Mouse (Mus musculus): ENCODE measurements at regions not wholly inside any gene's neighbourhood (a gene's known extent, or its start where the extent isn't known, plus 50 kb on each side); places are given as distances from the start of the nearest gene placed in this dataset.

- no peaks in the 10 kb centered on the region for H3K9me3 ChIP-seq (ENCODE audit: control insufficient read depth, insufficient read depth, low read depth, low read length)
- DNase-seq (ENCODE audit: low read depth, low spot score) = no peak
- in situ Hi-C loops (cut with MboI; ENCODE audit: low sequenced_read_pairs in 2 of 2, unreplicated experiment in 2 of 2) = no loop called here
- no peaks in the 10 kb centered on the region for H3K4me1 ChIP-seq (ENCODE audit: control insufficient read depth in 2 of 2, insufficient read depth in 2 of 2, low read length in 2 of 2, poor library complexity in 1 of 2)
- H3K27ac ChIP-seq (ENCODE audit: insufficient read depth, low read depth, low read length, poor library complexity, severe bottlenecking) = no peak overlapping the region
- TF ChIP-seq ZNF384 (IDR thresholded peaks at IDR 0.05; ENCODE audit: low read depth, low read length) (no peak), MAFK (IDR thresholded peaks at IDR 0.05; ENCODE audit: insufficient read depth, low read depth, low read length) (no peak), ZC3H11A (IDR thresholded peaks at IDR 0.05; ENCODE audit: borderline replicate concordance, low read depth, low read length) (no peak), HCFC1 (IDR thresholded peaks at IDR 0.05; ENCODE audit: borderline replicate concordance, insufficient read depth, low read length) (no peak), CHD2 (IDR thresholded peaks at IDR 0.05; ENCODE audit: low read depth, low read length) (no peak)
- no peaks in the 10 kb centered on the region for H3K36me3 ChIP-seq (ENCODE audit: control insufficient read depth, insufficient read depth, low read length, poor library complexity, severe bottlenecking)
- no peak overlapping the region for H3K4me3 ChIP-seq (ENCODE audit: insufficient read depth in 1 of 2, low read depth in 1 of 2, low read length in 2 of 2, poor library complexity in 1 of 2, severe bottlenecking in 1 of 2)
- H3K9ac ChIP-seq (ENCODE audit: insufficient read depth, low read depth, low read length, poor library complexity, severe bottlenecking) = no peak overlapping the region
These were observed 87.2 kb upstream of the Slc7a11 start for GRCm38 (mm10) chr3:50530654-50531053.

GRCm38 (mm10) chr3:50524006-50524405 is 80.6 kb upstream of the Slc7a11 start:
- H3K27ac ChIP-seq (ENCODE audit: insufficient read depth, low read depth, low read length, poor library complexity, severe bottlenecking) = no peak overlapping the region
- no peaks in the 10 kb centered on the region for H3K36me3 ChIP-seq (ENCODE audit: control insufficient read depth, insufficient read depth, low read length, poor library complexity, severe bottlenecking)
- H3K4me3 ChIP-seq (ENCODE audit: insufficient read depth in 1 of 2, low read depth in 1 of 2, low read length in 2 of 2, poor library complexity in 1 of 2, severe bottlenecking in 1 of 2) = no peak overlapping the region
- TF ChIP-seq ZNF384 (IDR thresholded peaks at IDR 0.05; ENCODE audit: low read depth, low read length) = no peak
- TF ChIP-seq ZC3H11A (IDR thresholded peaks at IDR 0.05; ENCODE audit: borderline replicate concordance, low read depth, low read length) = no peak
- TF ChIP-seq MAFK (IDR thresholded peaks at IDR 0.05; ENCODE audit: insufficient read depth, low read depth, low read length) = no peak
- no peak for TF ChIP-seq CHD2 (IDR thresholded peaks at IDR 0.05; ENCODE audit: low read depth, low read length)
- no peak for TF ChIP-seq HCFC1 (IDR thresholded peaks at IDR 0.05; ENCODE audit: borderline replicate concordance, insufficient read depth, low read length)
- no peaks in the 10 kb centered on the region for H3K9me3 ChIP-seq (ENCODE audit: control insufficient read depth, insufficient read depth, low read depth, low read length)
- in situ Hi-C loops (cut with MboI; ENCODE audit: low sequenced_read_pairs in 2 of 2, unreplicated experiment in 2 of 2) = no loop called here
- H3K4me1 ChIP-seq (ENCODE audit: control insufficient read depth in 2 of 2, insufficient read depth in 2 of 2, low read length in 2 of 2, poor library complexity in 1 of 2) = no peaks in the 10 kb centered on the region
- no peak for DNase-seq (ENCODE audit: low read depth, low spot score)
- no peak overlapping the region for H3K9ac ChIP-seq (ENCODE audit: insufficient read depth, low read depth, low read length, poor library complexity, severe bottlenecking)

GRCm38 (mm10) chr3:50507211-50507610 is 63.8 kb upstream of the Slc7a11 start:
- H3K4me3 ChIP-seq (ENCODE audit: insufficient read depth in 1 of 2, low read depth in 1 of 2, low read length in 2 of 2, poor library complexity in 1 of 2, severe bottlenecking in 1 of 2) = no peak overlapping the region
- H3K4me1 ChIP-seq (ENCODE audit: control insufficient read depth in 2 of 2, insufficient read depth in 2 of 2, low read length in 2 of 2, poor library complexity in 1 of 2) = no peaks in the 10 kb centered on the region
- no peaks in the 10 kb centered on the region for H3K9me3 ChIP-seq (ENCODE audit: control insufficient read depth, insufficient read depth, low read depth, low read length)
- no peak for TF ChIP-seq ZC3H11A (IDR thresholded peaks at IDR 0.05; ENCODE audit: borderline replicate concordance, low read depth, low read length)
- TF ChIP-seq ZNF384 (IDR thresholded peaks at IDR 0.05; ENCODE audit: low read depth, low read length) = no peak
- no peak for TF ChIP-seq CHD2 (IDR thresholded peaks at IDR 0.05; ENCODE audit: low read depth, low read length)
- TF ChIP-seq HCFC1 (IDR thresholded peaks at IDR 0.05; ENCODE audit: borderline replicate concordance, insufficient read depth, low read length) = no peak
- TF ChIP-seq MAFK (IDR thresholded peaks at IDR 0.05; ENCODE audit: insufficient read depth, low read depth, low read length) = no peak
- no peak overlapping the region for H3K9ac ChIP-seq (ENCODE audit: insufficient read depth, low read depth, low read length, poor library complexity, severe bottlenecking)
- no peaks in the 10 kb centered on the region for H3K36me3 ChIP-seq (ENCODE audit: control insufficient read depth, insufficient read depth, low read length, poor library complexity, severe bottlenecking)
- in situ Hi-C loops (cut with MboI; ENCODE audit: low sequenced_read_pairs in 2 of 2, unreplicated experiment in 2 of 2) = no loop called here
- H3K27ac ChIP-seq (ENCODE audit: insufficient read depth, low read depth, low read length, poor library complexity, severe bottlenecking) = no peak overlapping the region
- DNase-seq (ENCODE audit: low read depth, low spot score) = no peak

Measured in ES-E14 (cell line).